Mouse (Mus musculus) right cerebral cortex, postnatal 14 days (tissue): ENCODE results near the gene Sync.

Experiments used
- DNase-seq: peaks from one replicate; pipeline ENCODE4 v3.0.0; 2022

Sync gene

GRCm38 (mm10) chr4:129307936-129308335 lies 20.5 kb downstream of the Sync start:
- DNase-seq: no peak

- DNase-seq: no peak
Measured at GRCm38 (mm10) chr4:129313886-129314285, 26.5 kb downstream of the Sync start.

GRCm38 (mm10) chr4:129320876-129321275 lies 33.5 kb downstream of the Sync start:
- no peak for DNase-seq

- DNase-seq: no peak
Measured at GRCm38 (mm10) chr4:129322042-129322441, 34.6 kb downstream of the Sync start.

GRCm38 (mm10) chr4:129323491-129323890 lies 36.1 kb downstream of the Sync start:
- no peak for DNase-seq

GRCm38 (mm10) chr4:129324756-129325155 lies 37.3 kb downstream of the Sync start:
- no peak for DNase-seq

- DNase-seq: no peak
Measured at GRCm38 (mm10) chr4:129326191-129326590, 38.8 kb downstream of the Sync start.

GRCm38 (mm10) chr4:129332846-129333245 lies 45.4 kb downstream of the Sync start:
- DNase-seq: no peak

- no peak for DNase-seq
Measured at GRCm38 (mm10) chr4:129334677-129335215, 47.3 kb downstream of the Sync start.

- peak; percentile 97 for DNase-seq
Measured at GRCm38 (mm10) chr4:129335216-129336074, 48.0 kb downstream of the Sync start, which contains the start of the genes Rbbp4 and Zbtb8os. Gene Rbbp4, minus strand, starts transcription at chr4:129335370. Gene Zbtb8os, plus strand, starts transcription at chr4:129335695.

GRCm38 (mm10) chr4:129336291-129336690 lies 48.9 kb downstream of the Sync start:
- DNase-seq: no peak

- no peak for DNase-seq
Measured at GRCm38 (mm10) chr4:129339743-129340142, 52.3 kb downstream of the Sync start.

- no peak for DNase-seq
Measured at GRCm38 (mm10) chr4:129341888-129342287, 54.5 kb downstream of the Sync start.

- DNase-seq: no peak
Measured at GRCm38 (mm10) chr4:129342705-129343104, 55.3 kb downstream of the Sync start.

- peak; percentile 49 for DNase-seq
Measured at GRCm38 (mm10) chr4:129346481-129347154, 59.2 kb downstream of the Sync start.

- DNase-seq: peak; percentile 82
Measured at GRCm38 (mm10) chr4:129350644-129351043, 63.2 kb downstream of the Sync start.

GRCm38 (mm10) chr4:129351111-129351510 lies 63.7 kb downstream of the Sync start:
- DNase-seq: peak; percentile 25

- DNase-seq: no peak
Measured at GRCm38 (mm10) chr4:129353176-129353575, 65.8 kb downstream of the Sync start.

- no peak for DNase-seq
Measured at GRCm38 (mm10) chr4:129354236-129354635, 66.8 kb downstream of the Sync start.

- no peak for DNase-seq
Measured at GRCm38 (mm10) chr4:129357613-129358163, 70.3 kb downstream of the Sync start.
